Mouse (Mus musculus) hindbrain, embryonic 16.5 days (tissue): ENCODE measurements at regions not wholly inside any gene's neighbourhood (a gene's known extent, or its start where the extent isn't known, plus 50 kb on each side); places are given as distances from the start of the nearest gene placed in this dataset.
A peak's percentile ranks its signal among the peaks of the same experiment; 100 is the strongest.

Experiments
- ATAC-seq: fragments of 200-750 bp; cut with Nextera tagmentation; 2 replicates; pipeline ENCODE4 v1.8.0; 2017; ENCODE audit warnings: moderate TSS enrichment, moderate library complexity
- H3K27ac ChIP-seq: fragments of 300-500 bp; sonication (generic); 2 replicates; pipeline ENCODE4 v1.5.1; 2014; ENCODE audit warnings: low read depth, mild to moderate bottlenecking, control low read depth, low read length, moderate library complexity
- H3K27me3 ChIP-seq: fragments of 300-500 bp; sonication (generic); replicated peaks from 2 replicates; pipeline ENCODE4 v1.6.1; 2014; ENCODE audit warnings: low read length; ENCODE audit not compliant: control insufficient read depth, insufficient read depth
- H3K36me3 ChIP-seq: fragments of 300-500 bp; sonication (generic); 2 replicates; pipeline ENCODE4 v1.6.1; 2014; ENCODE audit warnings: mild to moderate bottlenecking, low read length, moderate library complexity, mixed read lengths; ENCODE audit not compliant: control insufficient read depth, insufficient read depth
- H3K4me1 ChIP-seq: fragments of 300-500 bp; sonication (generic); 2 replicates; pipeline ENCODE4 v1.6.1; 2014; ENCODE audit warnings: low read depth, low read length; ENCODE audit not compliant: control insufficient read depth, insufficient read depth
- H3K4me2 ChIP-seq: fragments of 300-500 bp; sonication (generic); 2 replicates; pipeline ENCODE4 v1.6.1; 2014; ENCODE audit warnings: mild to moderate bottlenecking, low read length, control low read depth, moderate library complexity
- H3K4me3 ChIP-seq: fragments of 300-500 bp; sonication (generic); 2 replicates; pipeline ENCODE4 v1.5.1; 2014; ENCODE audit warnings: mild to moderate bottlenecking, low read length, control low read depth, moderate library complexity
- H3K9ac ChIP-seq: fragments of 300-500 bp; sonication (generic); 2 replicates; pipeline ENCODE4 v1.6.1; 2014; ENCODE audit warnings: low read depth, mild to moderate bottlenecking, control low read depth, low read length, moderate library complexity
- H3K9me3 ChIP-seq: fragments of 300-500 bp; sonication (generic); 2 replicates; pipeline ENCODE4 v1.6.1; 2014; ENCODE audit warnings: mild to moderate bottlenecking, low read length, moderate library complexity; ENCODE audit not compliant: control insufficient read depth
- WGBS: fragments of 180-500 bp; shearing (Covaris S2); extraction: QIAGEN DNeasy Blood & Tissue Kit; methylation state at CpG from one replicate; pipeline ENCODE4 v1.1.7; 2014; 5-methylcytosine and 5-hydroxymethylcytosine counted together

DNA sequence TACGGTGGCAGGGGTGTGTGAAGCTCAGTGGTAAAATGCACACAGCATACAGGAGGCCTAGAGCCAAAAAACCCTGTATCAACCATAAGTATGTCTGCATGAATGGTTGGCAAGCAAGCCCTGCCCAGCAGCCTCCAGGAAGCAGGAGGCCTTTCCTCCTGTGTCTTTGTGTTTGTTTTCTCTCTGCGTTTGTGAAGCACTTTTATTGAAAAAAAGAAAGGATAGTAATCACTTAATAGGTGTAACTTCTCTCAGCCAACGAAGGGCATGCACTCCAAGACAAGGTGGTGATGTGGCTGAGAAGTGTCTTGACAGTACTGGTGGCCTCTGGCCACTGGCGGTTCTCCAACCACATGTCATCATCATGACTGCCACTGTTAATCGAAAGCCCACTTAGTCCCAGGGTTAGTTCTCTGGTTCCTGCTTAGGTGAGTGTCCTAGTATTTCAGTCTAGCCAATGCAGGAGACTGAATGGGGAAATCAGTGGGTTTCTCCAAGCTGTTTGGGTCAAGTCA is 66.5 kb upstream of the Polg start:
- no peak for ATAC-seq
- Histone ChIP-seq H3K9ac (no peak overlapping the region), H3K36me3 (peaks cover 2% of the 10 kb centered on the region; the same call in 1 of the 2 replicates), H3K27ac (peak overlapping the region; percentile 91), H3K4me1 (peaks cover 28% of the 10 kb centered on the region), H3K4me2 (no peak overlapping the region), H3K27me3 (no peaks in the 10 kb centered on the region), H3K4me3 (no peak overlapping the region), H3K9me3 (no peaks in the 10 kb centered on the region)
- WGBS: 29% methylated on average over 5 of the region's 5 CpGs

DNA sequence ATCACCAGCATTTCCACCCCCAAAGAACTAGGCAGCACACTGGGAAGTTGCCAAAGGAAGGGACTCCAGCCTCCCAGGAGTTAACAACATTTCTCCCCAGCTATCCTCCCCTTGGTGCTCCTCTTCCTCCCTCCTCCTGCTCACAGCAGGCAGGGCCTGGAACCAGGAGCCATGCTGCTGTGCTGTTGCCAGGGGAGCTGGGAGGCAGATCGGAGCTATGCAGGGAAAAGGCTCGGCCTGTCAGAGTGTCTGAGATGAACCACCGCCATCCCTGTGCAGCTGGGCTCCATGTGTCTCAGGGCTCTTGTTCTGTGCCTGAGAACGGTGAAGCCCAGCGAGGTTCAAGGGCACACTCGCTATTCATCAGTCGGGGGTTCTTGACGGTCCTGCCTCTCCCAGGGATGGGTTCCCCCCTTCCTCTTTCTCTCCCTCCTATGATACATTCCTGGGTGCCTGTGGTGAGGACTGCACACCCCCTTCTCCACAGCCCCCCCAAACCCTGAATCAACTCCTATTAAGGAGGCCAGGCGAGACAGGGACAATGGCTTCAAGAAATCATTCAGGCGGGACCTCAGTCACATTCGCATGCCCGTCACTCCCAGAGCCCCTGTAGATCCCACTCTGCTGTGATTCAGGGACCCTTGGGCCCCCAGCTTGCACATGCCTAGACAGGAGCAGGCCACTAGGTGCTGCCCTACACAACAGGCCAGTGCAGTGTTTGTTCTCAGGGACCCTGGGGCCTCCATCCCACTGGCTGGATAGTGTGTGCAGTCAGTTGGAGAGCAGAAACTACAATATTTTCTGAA is 65.6 kb upstream of the Polg start:
- peaks cover 2% of the 10 kb centered on the region; the same call in 1 of the 2 replicates for H3K36me3 ChIP-seq
- H3K27ac ChIP-seq: peak overlapping the region; percentile 91
- ATAC-seq: peak; percentile 68
- 12% methylated on average over 12 of the region's 12 CpGs for WGBS
- H3K9ac ChIP-seq: peak overlapping the region; percentile 2; the same call in 1 of the 2 replicates
- H3K4me2 ChIP-seq: no peak overlapping the region
- peaks cover 35% of the 10 kb centered on the region for H3K4me1 ChIP-seq
- no peaks in the 10 kb centered on the region for H3K9me3 ChIP-seq
- no peak overlapping the region for H3K4me3 ChIP-seq
- H3K27me3 ChIP-seq: no peaks in the 10 kb centered on the region

DNA sequence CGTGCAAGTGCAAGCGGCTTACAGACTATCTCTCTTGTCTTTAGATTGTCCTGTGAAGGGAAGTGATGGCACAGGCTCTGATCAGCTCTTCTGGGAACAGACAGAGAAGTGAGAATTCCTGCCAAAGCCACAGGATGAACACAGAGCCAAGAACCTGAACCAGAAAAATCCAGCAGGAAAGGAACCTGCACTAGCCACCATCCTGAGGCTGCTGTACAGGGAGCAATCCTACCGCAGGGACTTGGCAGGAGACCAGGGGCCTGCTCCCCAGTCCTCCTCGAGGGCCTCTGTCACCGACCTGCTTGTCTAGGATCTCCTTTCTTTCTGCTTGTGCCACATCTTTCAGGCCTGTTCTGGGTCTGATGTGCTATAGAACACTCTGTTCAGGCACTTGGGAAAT is 65.0 kb upstream of the Polg start:
- Histone ChIP-seq H3K27ac (peak overlapping the region; percentile 91), H3K27me3 (no peaks in the 10 kb centered on the region), H3K4me1 (peaks cover 41% of the 10 kb centered on the region), H3K4me3 (no peak overlapping the region), H3K9me3 (no peaks in the 10 kb centered on the region), H3K9ac (no peak overlapping the region), H3K4me2 (no peak overlapping the region), H3K36me3 (peaks cover 2% of the 10 kb centered on the region; the same call in 1 of the 2 replicates)
- WGBS: 11% methylated on average over 5 of the region's 5 CpGs
- ATAC-seq: no peak

DNA sequence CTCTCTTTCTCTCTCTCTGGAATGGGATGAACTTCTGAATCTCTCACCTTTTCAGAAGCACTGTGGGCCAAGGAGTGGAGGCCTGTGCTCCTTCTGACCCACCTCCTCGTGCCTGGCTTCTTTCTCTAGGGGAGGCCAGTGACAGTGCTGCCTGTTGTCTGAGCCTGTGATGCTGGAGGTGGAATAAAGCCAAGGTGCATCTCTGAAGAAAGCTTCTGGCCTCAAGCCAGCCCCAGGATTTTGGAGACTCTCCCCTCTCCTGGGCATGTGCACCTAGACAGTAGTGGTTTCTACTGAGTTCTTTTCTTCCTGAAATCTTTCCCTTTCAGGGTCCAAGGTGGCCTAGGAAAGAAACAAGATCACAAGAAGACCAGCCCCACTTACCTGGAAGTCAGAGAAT is 63.3 kb upstream of the Polg start:
- Histone ChIP-seq H3K4me3 (no peak overlapping the region), H3K9ac (no peak overlapping the region), H3K36me3 (peaks cover 2% of the 10 kb centered on the region; the same call in 1 of the 2 replicates), H3K4me2 (no peak overlapping the region), H3K27me3 (no peaks in the 10 kb centered on the region), H3K9me3 (no peaks in the 10 kb centered on the region), H3K4me1 (peaks cover 43% of the 10 kb centered on the region), H3K27ac (peak overlapping the region; percentile 69)
- no peak for ATAC-seq
- 12% methylated on average over 1 of the region's 1 CpGs for WGBS

DNA sequence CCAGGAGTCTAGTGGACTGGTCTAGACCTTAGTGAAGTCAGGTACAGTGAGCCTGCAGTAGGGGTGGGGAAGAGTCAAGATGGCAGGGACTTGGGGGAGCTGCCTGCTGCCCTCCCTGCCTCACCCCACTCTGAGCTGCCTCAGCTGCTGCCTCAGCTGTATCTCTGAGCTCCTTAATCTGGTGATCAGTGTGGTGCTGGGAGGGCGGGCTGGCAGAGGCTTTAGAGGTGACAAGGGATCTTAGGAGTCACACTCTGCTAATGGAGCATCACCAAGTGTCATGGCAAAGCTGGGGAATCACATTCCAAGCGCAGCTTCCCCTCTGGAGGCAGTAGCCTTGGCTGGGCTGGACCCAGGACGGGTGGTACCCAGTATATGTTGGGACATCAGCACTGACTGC is 61.8 kb upstream of the Polg start:
- no peak overlapping the region for H3K4me3 ChIP-seq
- H3K36me3 ChIP-seq: peaks cover 2% of the 10 kb centered on the region; the same call in 1 of the 2 replicates
- H3K4me2 ChIP-seq: no peak overlapping the region
- WGBS: 37% methylated on average over 3 of the region's 3 CpGs
- ATAC-seq: no peak
- no peaks in the 10 kb centered on the region for H3K9me3 ChIP-seq
- peaks cover 52% of the 10 kb centered on the region for H3K4me1 ChIP-seq
- peak overlapping the region; percentile 83 for H3K27ac ChIP-seq
- H3K27me3 ChIP-seq: no peaks in the 10 kb centered on the region
- H3K9ac ChIP-seq: no peak overlapping the region

DNA sequence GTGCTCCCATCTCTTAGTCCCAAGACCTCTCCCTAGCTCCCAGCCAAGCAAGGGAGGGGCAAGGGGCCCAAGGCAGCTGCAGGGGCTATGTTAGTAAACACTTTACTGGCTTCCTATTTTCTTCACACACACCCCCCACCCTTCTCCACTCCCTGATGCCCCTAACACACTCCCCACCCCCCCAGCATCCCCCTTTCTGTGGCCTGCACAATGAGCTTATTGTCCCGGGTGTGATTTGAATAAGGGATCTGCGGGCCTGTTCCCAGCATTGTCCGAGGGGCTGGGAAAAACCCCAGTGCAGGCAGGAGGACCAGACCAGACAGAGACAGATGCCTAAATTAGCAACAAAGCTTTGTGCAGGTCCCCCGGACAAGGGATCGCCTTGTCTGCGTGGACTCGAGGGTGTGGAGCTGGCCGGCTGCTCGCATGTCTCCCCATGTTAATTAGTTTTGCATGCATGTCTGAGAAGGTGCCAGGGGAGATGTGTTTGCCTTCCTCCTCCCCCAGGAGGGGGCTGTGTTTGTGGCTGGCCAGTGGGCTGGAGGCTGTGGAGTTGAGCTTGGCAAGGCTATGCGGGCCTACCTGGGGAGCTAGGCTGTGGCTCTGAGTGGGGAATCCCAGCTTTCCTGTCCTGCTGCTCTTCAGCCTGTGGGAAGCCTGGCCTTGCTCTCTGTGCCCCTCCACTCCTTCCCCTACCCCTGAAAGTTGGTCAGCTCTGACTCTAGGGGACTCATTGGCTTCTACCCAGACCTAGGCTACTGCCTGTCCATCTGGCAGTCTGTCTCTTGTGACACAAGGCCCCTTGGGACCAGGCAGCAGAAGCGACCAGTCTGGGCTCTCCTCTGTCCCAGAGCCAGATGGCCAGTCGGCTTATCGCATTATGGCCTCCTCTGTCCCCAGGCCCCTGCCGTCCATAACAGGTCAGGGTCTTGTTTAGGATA is 59.8 kb upstream of the Polg start:
- H3K36me3 ChIP-seq: peaks cover 2% of the 10 kb centered on the region; the same call in 1 of the 2 replicates
- no peak overlapping the region for H3K4me2 ChIP-seq
- no peaks in the 10 kb centered on the region for H3K9me3 ChIP-seq
- no peaks in the 10 kb centered on the region for H3K27me3 ChIP-seq
- H3K4me3 ChIP-seq: no peak overlapping the region
- peak overlapping the region; percentile 83 for H3K27ac ChIP-seq
- ATAC-seq: peak; percentile 85
- 10% methylated on average over 14 of the region's 14 CpGs for WGBS
- H3K4me1 ChIP-seq: peaks cover 52% of the 10 kb centered on the region
- H3K9ac ChIP-seq: peak overlapping the region; percentile 51

DNA sequence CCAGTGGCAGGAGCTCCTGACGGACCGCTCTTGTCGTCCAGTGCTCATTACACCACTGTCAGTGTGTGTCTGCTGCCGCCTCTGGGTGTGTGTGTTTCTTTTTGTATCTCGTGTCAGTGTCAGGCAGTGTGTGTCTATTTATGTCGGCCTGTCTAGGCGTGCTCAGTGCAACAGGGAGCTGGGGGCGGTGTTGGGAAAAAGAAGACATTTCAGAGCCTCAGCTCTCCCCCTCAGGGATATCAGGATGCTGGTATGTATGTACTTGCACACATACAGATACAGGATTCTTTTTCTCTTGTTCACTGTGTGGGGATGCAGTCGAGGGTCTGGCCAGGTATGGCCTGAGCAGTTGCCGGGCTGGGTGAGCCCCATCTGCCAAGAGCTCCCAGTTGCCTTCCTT is 58.8 kb upstream of the Polg start:
- WGBS: 30% methylated on average over 10 of the region's 10 CpGs
- Histone ChIP-seq H3K27me3 (no peaks in the 10 kb centered on the region), H3K36me3 (no peaks in the 10 kb centered on the region), H3K9me3 (no peaks in the 10 kb centered on the region), H3K9ac (peak overlapping the region; percentile 51), H3K4me3 (no peak overlapping the region), H3K4me2 (no peak overlapping the region), H3K27ac (peak overlapping the region; percentile 83), H3K4me1 (peaks cover 61% of the 10 kb centered on the region)
- ATAC-seq: no peak

DNA sequence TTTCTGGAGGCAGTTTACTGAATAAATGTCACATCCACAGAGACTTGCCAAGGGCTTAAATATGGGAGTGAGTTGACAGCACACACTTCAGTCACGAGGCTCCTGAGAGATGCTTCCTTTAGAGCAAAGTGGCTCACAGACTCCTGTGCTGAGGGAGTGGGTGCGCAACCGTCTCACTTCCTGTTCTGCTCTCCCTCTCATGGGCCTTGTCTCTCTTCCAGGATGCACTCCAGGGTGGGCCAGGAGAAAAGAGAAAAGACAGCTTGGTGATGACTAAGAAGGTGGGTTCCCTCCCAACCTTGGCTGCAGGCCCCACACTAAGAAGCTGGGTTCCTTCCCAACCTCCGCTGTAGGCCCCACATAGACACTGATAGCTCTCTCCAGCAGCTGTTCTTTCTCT is 57.5 kb upstream of the Polg start:
- no peaks in the 10 kb centered on the region for H3K36me3 ChIP-seq
- H3K4me2 ChIP-seq: no peak overlapping the region
- 48% methylated on average over 4 of the region's 4 CpGs for WGBS
- peaks cover 71% of the 10 kb centered on the region for H3K4me1 ChIP-seq
- peak overlapping the region; percentile 83 for H3K27ac ChIP-seq
- no peaks in the 10 kb centered on the region for H3K9me3 ChIP-seq
- no peaks in the 10 kb centered on the region for H3K27me3 ChIP-seq
- no peak for ATAC-seq
- peak overlapping the region; percentile 41; the same call in 1 of the 2 replicates for H3K9ac ChIP-seq
- no peak overlapping the region for H3K4me3 ChIP-seq

DNA sequence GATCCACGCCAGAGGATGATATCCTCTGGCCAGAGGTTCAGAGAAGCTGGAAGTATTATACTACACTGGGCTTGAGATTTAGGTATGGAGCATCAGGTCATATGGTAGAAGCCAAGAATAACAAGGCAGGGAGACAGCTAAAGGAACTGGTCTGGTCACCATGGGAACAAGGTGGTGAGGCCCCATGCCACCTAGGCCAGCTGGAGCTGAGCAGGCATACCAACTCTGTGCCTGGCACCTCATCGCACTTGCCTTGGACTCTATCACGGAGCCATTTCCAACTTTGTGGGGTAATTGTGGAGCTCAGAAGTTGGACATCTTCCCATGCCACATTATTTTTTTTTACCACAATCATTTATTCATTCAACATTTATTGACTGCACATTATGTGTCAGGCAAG is 55.9 kb upstream of the Polg start:
- no peak for ATAC-seq
- H3K27ac ChIP-seq: peak overlapping the region; percentile 87
- H3K9me3 ChIP-seq: no peaks in the 10 kb centered on the region
- H3K36me3 ChIP-seq: no peaks in the 10 kb centered on the region
- no peak overlapping the region for H3K4me3 ChIP-seq
- peaks cover 80% of the 10 kb centered on the region for H3K4me1 ChIP-seq
- H3K9ac ChIP-seq: no peak overlapping the region
- H3K27me3 ChIP-seq: no peaks in the 10 kb centered on the region
- no peak overlapping the region for H3K4me2 ChIP-seq
- whole genome bisulfite sequencing: 54% methylated on average over 3 of the region's 3 CpGs
